Mouse (Mus musculus) kidney, embryonic 16.5 days (tissue): Measurements from ENCODE around the gene Slc35a2. TPM values are rescaled to one million over a fixed set of nuclear protein-coding genes. Genes with fewer than 3 reads are reported as not detected.

Experiments used
- ATAC-seq: fragments of 200-750 bp; cut with Nextera tagmentation; 2 replicates; pipeline ENCODE4 v1.8.0; 2017; ENCODE audit warnings: moderate TSS enrichment; ENCODE audit not compliant: low FRiP score, low TSS enrichment
- H3K27ac ChIP-seq: fragments of 300-500 bp; sonication (generic); 2 replicates; pipeline ENCODE4 v1.5.1; 2014; ENCODE audit warnings: low read length
- H3K27me3 ChIP-seq: fragments of 300-500 bp; sonication (generic); 2 replicates; pipeline ENCODE4 v1.6.1; 2014; ENCODE audit warnings: low read length, control low read depth, mixed read lengths; ENCODE audit not compliant: insufficient read depth
- H3K36me3 ChIP-seq: fragments of 300-500 bp; sonication (generic); 2 replicates; pipeline ENCODE4 v1.6.1; 2014; ENCODE audit warnings: low read length, control low read depth, mixed read lengths; ENCODE audit not compliant: insufficient read depth
- H3K4me1 ChIP-seq: fragments of 300-500 bp; sonication (generic); 2 replicates; pipeline ENCODE4 v1.6.1; 2014; ENCODE audit warnings: low read length, control low read depth, mixed read lengths; ENCODE audit not compliant: insufficient read depth
- H3K4me2 ChIP-seq: fragments of 300-500 bp; sonication (generic); replicated peaks from 2 replicates; pipeline ENCODE4 v1.6.1; 2014; ENCODE audit warnings: low read depth, low read length
- H3K4me3 ChIP-seq: fragments of 300-500 bp; sonication (generic); 2 replicates; pipeline ENCODE4 v1.5.1; 2014; ENCODE audit warnings: mild to moderate bottlenecking, low read length
- H3K9ac ChIP-seq: fragments of 300-500 bp; sonication (generic); replicated peaks from 2 replicates; pipeline ENCODE4 v1.6.1; 2014; ENCODE audit warnings: low read length
- H3K9me3 ChIP-seq: fragments of 300-500 bp; sonication (generic); 2 replicates; pipeline ENCODE4 v1.6.1; 2016; ENCODE audit warnings: low read length, control low read depth
- WGBS: fragments of 180-500 bp; shearing (Covaris S2); extraction: QIAGEN DNeasy Blood & Tissue Kit; methylation state at CpG from one replicate; pipeline ENCODE4 v1.1.7; 2014; 5-methylcytosine and 5-hydroxymethylcytosine counted together
- polyA plus RNA-seq: library from polyadenylated mRNA; unstranded; fragments of >200 nt; fragmentation: Nextera tagmentation; extraction: Ambion mirVana; gene quantifications from 2 replicates; pipeline ENCODE4 v1.2.1, GENCODE M21; 2015

The Slc35a2 gene
- polyA plus RNA-seq, 1 experiment from 2014 or later = 41.1 TPM

DNA sequence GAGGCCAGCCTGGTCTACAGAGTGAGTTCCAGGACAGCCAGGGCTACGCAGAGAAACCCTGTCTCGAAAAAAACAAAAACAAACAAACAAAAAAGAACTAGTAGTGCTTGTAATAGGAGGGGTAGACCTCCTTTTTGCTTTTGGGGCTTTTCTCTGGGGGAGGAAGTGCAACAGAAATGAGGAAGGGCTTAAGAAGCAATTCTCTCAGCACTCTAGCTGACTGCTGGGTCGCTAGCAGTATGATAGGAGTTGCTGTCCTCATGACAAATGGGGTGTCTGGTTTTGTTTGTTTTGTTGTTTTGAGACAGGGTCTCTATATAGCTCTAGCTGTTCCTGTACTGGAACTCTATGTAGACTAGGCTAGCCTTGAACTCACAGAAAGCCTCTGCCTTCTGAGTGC is 19.3 kb upstream of the Slc35a2 start:
- no peak for ATAC-seq
- Histone ChIP-seq H3K27me3 (no peaks in the 10 kb centered on the region), H3K36me3 (0 out of 2 replicates have a peak, but pooled peaks cover 5% of the 10 kb centered on the region), H3K4me3 (no peak overlapping the region), H3K4me1 (no peaks in the 10 kb centered on the region), H3K27ac (no peak overlapping the region), H3K4me2 (no peak overlapping the region), H3K9me3 (no peaks in the 10 kb centered on the region), H3K9ac (no peak overlapping the region)
- 80% methylated on average over 3 of the region's 3 CpGs for WGBS

- H3K27ac ChIP-seq = no peak overlapping the region
These were observed 18.5 kb upstream of the Slc35a2 start for GRCm38 (mm10) chrX:7865343-7865742.

DNA sequence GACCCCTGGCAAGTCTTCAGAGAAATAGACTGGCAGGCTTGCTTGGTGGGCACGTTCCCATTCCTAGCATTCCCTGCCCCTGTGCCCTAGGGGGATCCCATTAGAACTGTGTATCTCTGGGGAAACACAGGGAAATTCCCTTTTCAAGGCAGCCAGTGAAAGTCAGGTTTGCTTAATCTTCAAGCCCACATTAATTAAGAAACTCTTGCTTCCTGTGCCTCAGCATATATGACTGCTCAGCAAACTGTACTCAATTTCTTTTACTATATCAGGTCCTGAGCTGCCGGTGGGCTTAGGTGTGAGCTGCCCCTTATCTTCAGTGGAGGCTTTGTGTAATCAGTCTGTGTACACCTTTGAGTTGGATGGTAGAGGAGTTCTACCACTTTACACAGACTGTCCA is 18.0 kb upstream of the Slc35a2 start:
- H3K27me3 ChIP-seq = no peaks in the 10 kb centered on the region
- ATAC-seq = no peak
- no peak overlapping the region for H3K4me2 ChIP-seq
- H3K4me3 ChIP-seq = no peak overlapping the region
- H3K36me3 ChIP-seq = 0 out of 2 replicates have a peak, but pooled peaks cover 5% of the 10 kb centered on the region
- no peaks in the 10 kb centered on the region for H3K9me3 ChIP-seq
- H3K27ac ChIP-seq = no peak overlapping the region
- WGBS = 80% methylated on average over 2 of the region's 2 CpGs
- H3K9ac ChIP-seq = no peak overlapping the region
- no peaks in the 10 kb centered on the region for H3K4me1 ChIP-seq

More at GRCm38 (mm10) chrX:7865343-7865742, 18.5 kb upstream of the Slc35a2 start:
- Histone ChIP-seq H3K4me2 (no peak overlapping the region), H3K36me3 (0 out of 2 replicates have a peak, but pooled peaks cover 5% of the 10 kb centered on the region), H3K9me3 (no peaks in the 10 kb centered on the region), H3K9ac (no peak overlapping the region), H3K27me3 (no peaks in the 10 kb centered on the region), H3K4me1 (no peaks in the 10 kb centered on the region), H3K4me3 (no peak overlapping the region)
- ATAC-seq = no peak
- WGBS = 73% methylated on average over 2 of the region's 2 CpGs

- Histone ChIP-seq H3K4me3 (no peak overlapping the region), H3K36me3 (peaks cover 9% of the 10 kb centered on the region; the same call in 1 of the 2 replicates), H3K4me2 (no peak overlapping the region), H3K4me1 (no peaks in the 10 kb centered on the region), H3K27ac (no peak overlapping the region), H3K9me3 (no peaks in the 10 kb centered on the region), H3K27me3 (no peaks in the 10 kb centered on the region), H3K9ac (no peak overlapping the region)
- no peak for ATAC-seq
- 97% methylated on average over 1 of the region's 1 CpGs for WGBS
These were observed 16.7 kb upstream of the Slc35a2 start for GRCm38 (mm10) chrX:7867141-7867540.

DNA sequence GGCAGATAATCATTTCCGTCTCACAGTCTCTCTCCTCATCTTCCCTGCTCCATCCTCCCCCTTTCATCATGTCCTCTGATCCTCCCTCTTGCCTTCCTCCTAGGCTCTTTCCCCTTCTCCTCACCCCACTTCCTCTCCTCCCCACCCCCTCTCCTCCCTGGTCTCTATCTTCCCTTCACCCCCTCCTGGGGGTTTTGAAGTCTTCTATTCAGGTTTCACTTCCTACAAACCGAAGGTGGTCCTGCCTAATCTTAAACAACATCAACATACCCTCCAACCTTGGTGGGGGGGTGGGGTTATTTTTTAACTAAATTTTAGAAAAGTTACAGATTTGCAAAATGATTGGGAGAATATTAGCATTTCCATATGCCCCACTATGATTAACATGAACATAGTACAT is 15.3 kb upstream of the Slc35a2 start:
- Histone ChIP-seq H3K9ac (no peak overlapping the region), H3K36me3 (peaks cover 19% of the 10 kb centered on the region), H3K4me1 (no peaks in the 10 kb centered on the region), H3K27ac (no peak overlapping the region), H3K4me3 (no peak overlapping the region), H3K27me3 (no peaks in the 10 kb centered on the region), H3K9me3 (no peaks in the 10 kb centered on the region), H3K4me2 (no peak overlapping the region)
- ATAC-seq = no peak
- WGBS = 47% methylated on average over 2 of the region's 2 CpGs

- Histone ChIP-seq H3K27ac (no peak overlapping the region), H3K9ac (no peak overlapping the region), H3K4me1 (no peaks in the 10 kb centered on the region), H3K9me3 (no peaks in the 10 kb centered on the region), H3K4me3 (no peak overlapping the region), H3K36me3 (peaks cover 23% of the 10 kb centered on the region), H3K27me3 (no peaks in the 10 kb centered on the region), H3K4me2 (no peak overlapping the region)
- 47% methylated on average over 3 of the region's 3 CpGs for WGBS
- no peak for ATAC-seq
These were observed 14.0 kb upstream of the Slc35a2 start for GRCm38 (mm10) chrX:7869826-7870225.

- WGBS = 18% methylated on average over 34 of the region's 38 CpGs
- ATAC-seq = peak; percentile 91
- Histone ChIP-seq H3K4me3 (peak within 1 kb of the TSS; percentile 55), H3K4me1 (0 out of 2 replicates have a peak, but pooled peaks cover 3% of the 10 kb centered on the region), H3K9ac (peak within 1 kb of the TSS; percentile 66), H3K36me3 (peaks cover 10% of the 10 kb centered on the region; the same call in 1 of the 2 replicates), H3K4me2 (peak within 1 kb of the TSS; percentile 78), H3K27ac (no peak within 1 kb of the TSS), H3K9me3 (no peaks in the 10 kb centered on the region), H3K27me3 (no peaks in the 10 kb centered on the region)
These were observed 5.8 kb upstream of the Slc35a2 start, which contains the start of gene Pim2 for GRCm38 (mm10) chrX:7878007-7878419. Pim2 (plus strand) TSS chrX:7878262.

DNA sequence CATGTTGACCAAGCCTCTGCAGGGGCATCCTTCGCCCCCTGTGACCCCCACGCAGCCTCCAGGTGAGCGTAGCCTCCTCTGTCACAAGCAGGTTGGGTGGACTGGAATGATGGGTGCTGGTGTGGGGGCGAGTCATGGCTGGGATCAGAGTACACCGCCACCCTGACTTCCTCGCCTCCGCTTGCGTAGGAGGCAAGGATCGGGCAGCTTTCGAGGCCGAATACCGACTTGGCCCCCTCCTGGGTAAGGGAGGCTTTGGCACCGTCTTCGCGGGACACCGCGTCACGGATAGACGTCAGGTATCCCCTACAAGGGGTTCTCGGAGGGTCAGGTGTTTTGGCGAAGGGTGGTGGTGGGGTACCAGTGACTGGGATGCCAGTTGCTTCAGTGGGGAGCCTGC is 5.3 kb upstream of the Slc35a2 start:
- Histone ChIP-seq H3K9me3 (no peaks in the 10 kb centered on the region), H3K27me3 (no peaks in the 10 kb centered on the region), H3K4me3 (peak overlapping the region; percentile 55), H3K4me1 (0 out of 2 replicates have a peak, but pooled peaks cover 3% of the 10 kb centered on the region), H3K36me3 (peaks cover 7% of the 10 kb centered on the region; the same call in 1 of the 2 replicates), H3K4me2 (peak overlapping the region; percentile 78), H3K9ac (peak overlapping the region; percentile 66), H3K27ac (no peak overlapping the region)
- WGBS = 22% methylated on average over 21 of the region's 21 CpGs
- ATAC-seq = no peak

DNA sequence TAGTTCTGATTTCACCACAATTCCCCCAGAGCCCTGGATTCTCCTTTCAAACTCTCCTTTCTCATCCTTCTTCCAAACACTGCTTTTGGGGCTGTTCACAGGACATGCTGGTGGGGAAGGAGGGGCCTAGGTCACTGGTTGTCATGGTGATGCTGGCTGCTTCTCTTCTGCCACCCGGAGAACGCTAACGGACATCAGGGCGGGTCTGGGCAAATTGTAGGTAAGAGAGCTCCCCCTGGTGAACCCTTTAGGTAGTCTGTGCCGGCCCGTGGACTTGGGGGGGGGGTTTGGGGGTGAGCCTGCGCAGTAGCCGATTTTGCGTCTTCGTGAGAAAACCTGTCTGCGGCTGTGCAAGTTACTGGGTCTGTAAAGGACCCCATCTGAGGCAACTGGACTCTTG is 4.0 kb upstream of the Slc35a2 start:
- H3K4me3 ChIP-seq = no peak overlapping the region
- H3K27ac ChIP-seq = no peak overlapping the region
- WGBS = 12% methylated on average over 11 of the region's 11 CpGs
- 0 out of 2 replicates have a peak overlapping the region, but pooled peaks have one; percentile 31 for H3K9ac ChIP-seq
- no peaks in the 10 kb centered on the region for H3K27me3 ChIP-seq
- peak overlapping the region; percentile 78 for H3K4me2 ChIP-seq
- H3K4me1 ChIP-seq = 0 out of 2 replicates have a peak, but pooled peaks cover 4% of the 10 kb centered on the region
- no peak for ATAC-seq
- no peaks in the 10 kb centered on the region for H3K9me3 ChIP-seq
- H3K36me3 ChIP-seq = 0 out of 2 replicates have a peak, but pooled peaks cover 3% of the 10 kb centered on the region

DNA sequence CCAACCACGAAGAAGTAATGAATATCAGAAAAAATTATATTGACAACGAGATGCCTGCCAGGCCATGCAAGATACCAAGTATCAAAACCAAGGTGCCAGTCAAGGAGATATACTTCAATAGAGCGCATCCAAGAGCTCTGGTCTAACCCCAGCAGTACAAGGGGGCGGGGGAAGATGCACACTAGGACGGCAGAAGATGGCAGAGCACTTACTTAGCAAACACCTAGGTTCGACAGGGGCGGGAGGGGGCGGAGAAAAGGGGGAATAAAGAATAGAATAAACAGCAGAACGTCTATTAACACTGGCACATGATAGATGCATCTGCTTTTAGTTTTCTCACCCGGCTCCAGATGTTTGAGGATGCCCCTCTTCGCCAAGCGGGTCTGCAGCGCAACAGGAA is 14.4 kb downstream of the Slc35a2 start:
- no peak overlapping the region for H3K27ac ChIP-seq

More for the DNA sequence above, 14.4 kb downstream of the Slc35a2 start:
- Histone ChIP-seq H3K9me3 (no peaks in the 10 kb centered on the region), H3K27me3 (no peaks in the 10 kb centered on the region), H3K36me3 (peaks cover 15% of the 10 kb centered on the region), H3K9ac (peak overlapping the region; percentile 76), H3K4me1 (0 out of 2 replicates have a peak, but pooled peaks cover 3% of the 10 kb centered on the region), H3K4me3 (peak overlapping the region; percentile 67), H3K4me2 (peak overlapping the region; percentile 61)
- WGBS = 25% methylated on average over 13 of the region's 13 CpGs
- ATAC-seq = no peak
